Mouse (Mus musculus) heart, adult 2 months (tissue): ENCODE results near the gene Jmjd6. TPM values are rescaled to one million over a fixed set of nuclear protein-coding genes. Genes with fewer than 3 reads are reported as not detected.

Experiments
- DNase-seq, 2 experiments: peaks; one replicate each; pipeline ENCODE4 v3.0.0; 2021
- H3K27ac ChIP-seq: fragments of 200-600 bp; 2 replicates; pipeline ENCODE4 v1.8.1; 2022
- H3K27me3 ChIP-seq: fragments of 200-500 bp; 2 replicates; pipeline ENCODE4 v1.6.1; 2012; ENCODE audit warnings: mild to moderate bottlenecking, low read length, inconsistent platforms, mixed read lengths; ENCODE audit not compliant: control insufficient read depth, insufficient read depth
- H3K36me3 ChIP-seq: fragments of 200-500 bp; 2 replicates; pipeline ENCODE4 v1.6.1; 2012; ENCODE audit warnings: low read length, inconsistent platforms; ENCODE audit not compliant: control insufficient read depth, insufficient read depth
- H3K4me1 ChIP-seq: fragments of 200-500 bp; 2 replicates; pipeline ENCODE4 v1.6.1; 2011; ENCODE audit warnings: low read length; ENCODE audit not compliant: control insufficient read depth, insufficient read depth
- H3K4me3 ChIP-seq: fragments of 200-600 bp; 2 replicates; pipeline ENCODE4 v1.8.1; 2022
- H3K79me2 ChIP-seq: fragments of 200-500 bp; replicated peaks from 2 replicates; pipeline ENCODE4 v1.6.1; 2012; ENCODE audit warnings: mild to moderate bottlenecking, inconsistent platforms, low read length, moderate library complexity, mixed read lengths; ENCODE audit not compliant: control insufficient read depth, insufficient read depth
- H3K9ac ChIP-seq: fragments of 200-500 bp; 2 replicates; pipeline ENCODE4 v1.6.1; 2012; ENCODE audit warnings: low read depth, mild to moderate bottlenecking, control low read depth, inconsistent platforms, low read length, mixed read lengths
- CTCF ChIP-seq: fragments of 200-600 bp; IDR thresholded peaks from 2 replicates; pipeline ENCODE4 v1.8.1; 2022; ENCODE audit warnings: antibody characterized with exemption, mild to moderate bottlenecking, moderate library complexity
- EP300 ChIP-seq: fragments of 200-500 bp; IDR thresholded peaks from 2 replicates; pipeline ENCODE4 v1.6.1; 2011; ENCODE audit warnings: low read depth, low read length, control low read depth; ENCODE audit not compliant: insufficient read depth
- POLR2A ChIP-seq: fragments of 200-500 bp; IDR thresholded peaks from 2 replicates; pipeline ENCODE4 v1.6.1; 2011; ENCODE audit warnings: mild to moderate bottlenecking, low read depth, low read length, control low read depth; ENCODE audit not compliant: insufficient read depth
- WGBS: fragments of 180-500 bp; shearing (Covaris S2); methylation state at CpG from one replicate; pipeline ENCODE4 v1.1.7; 2018; 5-methylcytosine and 5-hydroxymethylcytosine counted together
- intact Hi-C: fragments of 180-260 bp; cut with DNase I; formaldehyde crosslinking; loops from one replicate; pipeline ENCODE4 v1.15.1; 2025
- polyA plus RNA-seq: library from polyadenylated mRNA; depleted of rRNA; stranded (reverse); fragments of >200 nt; gene quantifications from 2 replicates; pipeline ENCODE4 v1.2.3, GENCODE M21; 2012
- total RNA-seq, 2 experiments: library from RNA; stranded (reverse); gene quantifications; 2 replicates each; pipeline ENCODE4 v1.2.3; 2021

The Jmjd6 gene
- total and polyA plus RNA-seq, 3 experiments = 14.6 to 37.4 (median 34.1) TPM

- Histone ChIP-seq H3K27ac (no peak overlapping the region), H3K9ac (no peak overlapping the region), H3K79me2 (no peaks in the 10 kb centered on the region), H3K36me3 (no peaks in the 10 kb centered on the region), H3K27me3 (no peaks in the 10 kb centered on the region), H3K4me1 (peaks cover 1% of the 10 kb centered on the region; the same call in 1 of the 2 replicates), H3K4me3 (no peak overlapping the region)
- intact Hi-C loops = loop anchor here (10.0 kb wide), 1 partner anchor 293 kb away; no protein-coding TSS in a partner anchor
- no peak for DNase-seq
- 70% methylated on average over 5 of the region's 5 CpGs for WGBS
- TF ChIP-seq EP300 (no peak), CTCF (no peak), POLR2A (no peak)
Measured at GRCm38 (mm10) chr11:116881440-116881839, 38.2 kb upstream of the Jmjd6 start.

DNA sequence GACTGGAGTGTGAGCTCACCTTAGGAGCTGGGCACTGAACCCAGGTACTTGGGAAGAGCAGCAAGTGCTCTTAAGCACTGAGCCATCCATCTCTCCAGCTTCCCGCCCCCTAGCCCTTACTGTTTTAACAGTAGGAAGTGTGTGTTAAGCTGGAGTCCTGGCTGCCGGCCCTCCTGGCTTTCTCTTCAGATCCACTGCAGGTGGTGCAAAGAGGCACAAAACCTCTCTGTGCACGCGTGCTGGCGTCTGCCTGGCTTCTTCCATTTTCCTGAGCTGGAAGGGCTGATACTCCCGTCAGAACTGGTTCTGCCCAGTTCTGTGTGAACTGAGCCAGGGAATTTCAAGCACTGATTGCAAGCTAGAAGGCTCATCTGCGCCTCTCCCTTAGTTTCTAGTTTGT, 37.6 kb upstream of the Jmjd6 start:
- Histone ChIP-seq H3K4me3 (no peak overlapping the region), H3K79me2 (no peaks in the 10 kb centered on the region), H3K27me3 (no peaks in the 10 kb centered on the region), H3K27ac (no peak overlapping the region), H3K9ac (no peak overlapping the region), H3K4me1 (peaks cover 1% of the 10 kb centered on the region; the same call in 1 of the 2 replicates), H3K36me3 (no peaks in the 10 kb centered on the region)
- WGBS = 71% methylated on average over 7 of the region's 7 CpGs
- DNase-seq = no peak
- TF ChIP-seq POLR2A = no peak
- TF ChIP-seq CTCF = no peak
- no peak for TF ChIP-seq EP300
- intact Hi-C loops = loop anchor here (10.0 kb wide), 1 partner anchor 294 kb away; no protein-coding TSS in a partner anchor

DNA sequence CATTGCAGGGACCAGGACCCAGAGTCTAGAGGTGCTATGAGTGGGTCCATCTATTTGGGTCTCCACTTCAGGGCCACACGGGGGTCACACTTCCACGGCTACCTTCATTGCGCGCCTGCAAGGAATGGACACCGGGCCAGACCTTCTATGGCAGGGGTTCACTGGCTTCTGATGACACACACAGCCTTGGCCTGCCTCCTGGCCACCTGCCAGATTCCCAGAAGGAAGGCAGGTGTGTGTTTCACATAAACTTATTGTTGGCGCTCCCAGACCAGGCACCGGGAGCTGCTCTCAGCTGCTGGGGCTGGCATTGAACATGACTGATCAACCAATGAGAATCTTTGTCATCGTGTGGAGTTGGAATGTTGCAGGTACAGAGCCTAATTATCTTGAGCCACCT, 35.2 kb upstream of the Jmjd6 start:
- H3K27ac ChIP-seq = no peak overlapping the region
- H3K27me3 ChIP-seq = no peaks in the 10 kb centered on the region
- H3K36me3 ChIP-seq = no peaks in the 10 kb centered on the region
- no peaks in the 10 kb centered on the region for H3K4me1 ChIP-seq
- TF ChIP-seq POLR2A (no peak), CTCF (no peak), EP300 (no peak)
- intact Hi-C loops = no loop called here
- no peak overlapping the region for H3K9ac ChIP-seq
- no peak overlapping the region for H3K4me3 ChIP-seq
- no peaks in the 10 kb centered on the region for H3K79me2 ChIP-seq
- WGBS = 87% methylated on average over 8 of the region's 8 CpGs
- DNase-seq = no peak

DNA sequence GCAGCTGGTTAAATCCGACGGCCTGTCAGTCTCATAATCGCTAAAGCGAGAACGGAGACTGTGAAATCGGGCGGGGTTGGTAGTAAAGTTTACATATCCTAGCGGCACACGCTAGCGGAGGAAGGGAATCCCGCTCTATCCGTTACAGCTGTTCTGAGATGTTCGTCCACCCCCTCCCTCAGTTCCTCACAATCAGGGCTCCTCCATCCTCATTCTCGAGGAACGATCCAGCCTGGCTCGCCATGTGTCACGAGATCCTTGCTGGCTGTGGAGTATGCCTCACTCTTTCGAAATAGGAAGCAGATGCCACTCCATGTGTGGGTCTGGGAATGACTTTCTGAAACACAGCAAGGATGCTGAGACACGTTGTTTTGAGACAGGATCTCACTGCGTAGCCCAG, 30.7 kb upstream of the Jmjd6 start:
- intact Hi-C loops = no loop called here
- Histone ChIP-seq H3K27me3 (no peaks in the 10 kb centered on the region), H3K4me1 (no peaks in the 10 kb centered on the region), H3K36me3 (no peaks in the 10 kb centered on the region), H3K79me2 (no peaks in the 10 kb centered on the region), H3K4me3 (no peak overlapping the region), H3K27ac (no peak overlapping the region), H3K9ac (no peak overlapping the region)
- TF ChIP-seq POLR2A (no peak), CTCF (no peak), EP300 (no peak)
- no peak for DNase-seq
- 93% methylated on average over 20 of the region's 20 CpGs for WGBS

DNA sequence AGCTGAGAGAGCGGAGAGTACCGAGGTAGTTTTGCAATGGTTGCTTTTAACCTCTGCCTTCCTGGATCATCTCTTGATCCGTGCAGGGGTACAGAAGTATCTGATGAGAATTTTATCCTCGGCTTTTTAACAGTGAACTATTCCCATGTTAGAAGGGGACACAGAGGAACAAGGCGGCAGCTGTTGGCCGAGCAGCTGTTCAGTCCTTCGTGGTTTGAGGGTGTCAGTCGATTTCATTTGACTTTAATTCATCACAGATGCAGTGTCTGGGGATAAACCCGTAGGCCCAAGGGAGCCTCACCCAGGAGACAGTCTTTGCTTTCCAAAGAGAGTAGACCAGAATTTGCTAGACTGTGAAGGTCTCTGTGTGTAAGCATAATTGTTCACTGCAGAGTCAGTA, 28.3 kb upstream of the Jmjd6 start:
- H3K9ac ChIP-seq = no peak overlapping the region
- no peak overlapping the region for H3K4me3 ChIP-seq
- H3K79me2 ChIP-seq = no peaks in the 10 kb centered on the region
- H3K27me3 ChIP-seq = no peaks in the 10 kb centered on the region
- 86% methylated on average over 9 of the region's 9 CpGs for WGBS
- H3K36me3 ChIP-seq = no peaks in the 10 kb centered on the region
- H3K27ac ChIP-seq = no peak overlapping the region
- intact Hi-C loops = no loop called here
- DNase-seq = no peak
- TF ChIP-seq POLR2A (no peak), EP300 (no peak), CTCF (no peak)
- no peaks in the 10 kb centered on the region for H3K4me1 ChIP-seq

DNA sequence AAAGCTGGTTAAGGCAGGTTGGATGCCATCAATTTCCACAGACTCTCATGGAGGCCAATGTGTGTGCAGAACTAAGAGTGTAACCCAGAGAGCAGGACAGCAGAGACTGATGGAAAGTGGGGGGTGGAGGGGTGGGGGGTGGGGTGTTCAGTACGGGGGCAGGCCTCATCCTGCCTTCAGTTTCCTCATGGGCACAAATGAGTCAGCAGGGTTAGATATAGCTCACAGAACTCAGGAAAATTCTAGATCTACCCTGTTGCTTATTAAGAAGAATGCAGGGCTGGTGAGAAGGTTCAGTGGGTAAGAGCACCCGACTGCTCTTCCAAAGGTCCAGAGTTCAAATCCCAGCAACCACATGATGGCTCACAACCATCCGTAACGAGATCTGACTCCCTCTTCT, 26.4 kb upstream of the Jmjd6 start:
- Histone ChIP-seq H3K9ac (no peak overlapping the region), H3K27me3 (no peaks in the 10 kb centered on the region), H3K4me1 (0 out of 2 replicates have a peak, but pooled peaks cover under 1% of the 10 kb centered on the region), H3K27ac (no peak overlapping the region), H3K79me2 (no peaks in the 10 kb centered on the region), H3K36me3 (peaks cover 2% of the 10 kb centered on the region; the same call in 1 of the 2 replicates), H3K4me3 (no peak overlapping the region)
- TF ChIP-seq EP300 (no peak), CTCF (no peak), POLR2A (no peak)
- intact Hi-C loops = no loop called here
- no peak for DNase-seq
- 78% methylated on average over 4 of the region's 4 CpGs for WGBS
